Mouse (Mus musculus) midbrain, postnatal 0 days (tissue): ENCODE measurements around the gene Plekhm3. TPM values are rescaled to one million over a fixed set of nuclear protein-coding genes. Genes with fewer than 3 reads are reported as not detected.

Experiments
- ATAC-seq: fragments of 200-750 bp; cut with Nextera tagmentation; 2 replicates; pipeline ENCODE4 v1.8.0; 2017; ENCODE audit warnings: moderate number of reproducible peaks, mild to moderate bottlenecking, moderate TSS enrichment, moderate library complexity; ENCODE audit not compliant: low FRiP score
- DNase-seq: peaks from one replicate; pipeline ENCODE4 v3.0.0-alpha.2; 2015; ENCODE audit warnings: low spot score
- H3K27ac ChIP-seq: fragments of 300-500 bp; sonication (generic); 2 replicates; pipeline ENCODE4 v1.5.1; 2014; ENCODE audit warnings: low read depth, mild to moderate bottlenecking, low read length, mixed read lengths
- H3K27me3 ChIP-seq: fragments of 300-500 bp; sonication (generic); 2 replicates; pipeline ENCODE4 v1.6.1; 2014; ENCODE audit warnings: low read length, control low read depth, mixed read lengths; ENCODE audit not compliant: insufficient read depth
- H3K36me3 ChIP-seq: fragments of 300-500 bp; sonication (generic); 2 replicates; pipeline ENCODE4 v1.6.1; 2014; ENCODE audit warnings: low read length, control low read depth, mixed read lengths; ENCODE audit not compliant: insufficient read depth
- H3K4me1 ChIP-seq: fragments of 300-500 bp; sonication (generic); 2 replicates; pipeline ENCODE4 v1.6.1; 2014; ENCODE audit warnings: mild to moderate bottlenecking, control low read depth, antibody characterized with exemption, low read length, mixed read lengths; ENCODE audit not compliant: insufficient read depth
- H3K4me2 ChIP-seq: fragments of 300-500 bp; sonication (generic); 2 replicates; pipeline ENCODE4 v1.6.1; 2014; ENCODE audit warnings: low read depth, mild to moderate bottlenecking, low read length, mixed read lengths; ENCODE audit not compliant: poor library complexity, severe bottlenecking
- H3K4me3 ChIP-seq: fragments of 300-500 bp; sonication (generic); 2 replicates; pipeline ENCODE4 v1.5.1; 2014; ENCODE audit warnings: low read depth, mild to moderate bottlenecking, low read length, moderate library complexity
- H3K9ac ChIP-seq: fragments of 300-500 bp; sonication (generic); replicated peaks from 2 replicates; pipeline ENCODE4 v1.6.1; 2014; ENCODE audit warnings: mild to moderate bottlenecking, low read length, moderate library complexity, mixed read lengths; ENCODE audit not compliant: poor library complexity, severe bottlenecking
- H3K9me3 ChIP-seq: fragments of 300-500 bp; sonication (generic); 2 replicates; pipeline ENCODE4 v1.6.1; 2016; ENCODE audit warnings: low read length, control low read depth
- CTCF ChIP-seq: IDR thresholded peaks from 2 replicates; pipeline ENCODE4 v1.5.1; 2016; ENCODE audit warnings: antibody characterized with exemption, mild to moderate bottlenecking
- WGBS: fragments of 180-500 bp; shearing (Covaris S2); extraction: QIAGEN DNeasy Blood & Tissue Kit; methylation state at CpG from one replicate; pipeline ENCODE4 v1.1.7; 2014; 5-methylcytosine and 5-hydroxymethylcytosine counted together
- polyA plus RNA-seq: library from polyadenylated mRNA; unstranded; fragments of >200 nt; fragmentation: Nextera tagmentation; extraction: Ambion mirVana; gene quantifications from 2 replicates; pipeline ENCODE4 v1.2.1, GENCODE M21; 2015
- total RNA-seq: library from RNA; depleted of rRNA; stranded (reverse); fragments of >200 nt; gene quantifications from 2 replicates; pipeline ENCODE4 v1.2.3, GENCODE M21; 2014

Plekhm3 gene
- total and polyA plus RNA-seq, 2 experiments from 2014 or later: 5.9 to 14.6 TPM

DNA sequence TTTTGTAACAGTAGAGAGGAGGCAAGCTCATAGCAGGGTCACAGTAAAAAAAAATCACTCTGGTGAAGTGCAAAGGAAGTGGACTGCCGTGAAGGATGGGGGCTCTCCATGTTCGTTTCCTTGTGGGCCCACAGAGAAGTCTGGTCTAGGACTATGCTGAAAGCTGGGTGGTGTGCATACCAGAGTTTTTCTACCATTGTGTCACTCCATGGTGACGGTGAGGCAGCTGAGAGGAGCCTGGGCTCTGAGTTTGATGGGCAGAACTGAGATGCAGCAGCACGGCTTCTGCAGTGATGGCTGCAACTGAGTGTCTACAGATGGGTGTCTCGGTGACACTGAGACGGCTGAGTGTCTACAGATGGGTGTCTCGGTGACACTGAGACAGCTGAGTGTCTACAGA is 108.5 kb downstream of the Plekhm3 start:
- DNase-seq: no peak

DNA sequence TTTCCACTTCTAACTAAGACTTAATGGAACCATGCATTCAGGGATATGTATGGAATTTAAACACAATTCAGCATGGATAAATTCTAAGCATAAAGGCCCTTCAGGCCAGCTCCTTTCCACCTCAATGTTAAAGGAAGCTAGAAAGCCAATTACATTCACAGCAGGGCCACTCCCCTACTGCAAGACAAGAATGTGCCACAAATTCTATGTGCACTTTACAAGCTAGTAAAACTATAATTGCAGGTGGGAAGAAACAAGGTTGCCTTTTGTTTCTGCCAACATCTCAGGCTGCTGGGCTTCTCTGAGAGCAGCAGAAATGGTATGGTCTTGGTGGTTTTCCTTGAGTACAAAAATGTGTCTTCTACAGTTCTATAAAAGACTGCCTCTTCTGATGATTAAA is 109.1 kb downstream of the Plekhm3 start:
- H3K9me3 ChIP-seq: no peaks in the 10 kb centered on the region
- H3K4me3 ChIP-seq: no peak overlapping the region
- H3K9ac ChIP-seq: no peak overlapping the region
- no peaks in the 10 kb centered on the region for H3K27me3 ChIP-seq
- DNase-seq: no peak
- no peak overlapping the region for H3K4me2 ChIP-seq
- no peaks in the 10 kb centered on the region for H3K4me1 ChIP-seq
- no peaks in the 10 kb centered on the region for H3K36me3 ChIP-seq
- no peak overlapping the region for H3K27ac ChIP-seq
- no peak for TF ChIP-seq CTCF
- no peak for ATAC-seq

More for the DNA sequence above, 108.5 kb downstream of the Plekhm3 start:
- no peak for TF ChIP-seq CTCF
- H3K27me3 ChIP-seq: no peaks in the 10 kb centered on the region
- WGBS: 49% methylated on average over 7 of the region's 7 CpGs
- no peaks in the 10 kb centered on the region for H3K4me1 ChIP-seq
- H3K9ac ChIP-seq: no peak overlapping the region
- no peak for ATAC-seq
- no peaks in the 10 kb centered on the region for H3K36me3 ChIP-seq
- H3K4me3 ChIP-seq: no peak overlapping the region
- H3K27ac ChIP-seq: no peak overlapping the region
- H3K4me2 ChIP-seq: no peak overlapping the region
- H3K9me3 ChIP-seq: no peaks in the 10 kb centered on the region

DNA sequence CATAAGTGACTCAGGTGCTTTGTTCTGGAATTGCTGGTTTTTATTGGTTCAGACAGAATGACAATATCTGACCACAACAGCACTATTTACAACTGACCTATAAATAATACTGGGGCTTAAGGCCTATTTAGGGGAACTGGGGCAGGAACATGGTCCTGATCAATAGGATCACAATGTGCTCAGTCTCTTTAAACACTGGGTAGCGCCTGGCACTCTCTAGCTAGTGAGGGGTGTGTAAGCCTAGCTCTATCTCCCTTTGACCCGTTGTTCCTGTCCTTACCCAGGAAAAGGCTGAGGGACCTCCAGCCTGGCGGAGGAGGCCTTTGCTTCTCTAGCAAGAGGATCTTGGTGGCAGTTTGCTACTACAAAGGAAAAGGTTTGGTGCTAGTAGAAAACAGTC is 111.6 kb downstream of the Plekhm3 start:
- Histone ChIP-seq H3K4me2 (no peak overlapping the region), H3K4me3 (no peak overlapping the region), H3K27me3 (no peaks in the 10 kb centered on the region), H3K9me3 (no peaks in the 10 kb centered on the region), H3K4me1 (no peaks in the 10 kb centered on the region), H3K27ac (no peak overlapping the region), H3K9ac (no peak overlapping the region), H3K36me3 (no peaks in the 10 kb centered on the region)
- ATAC-seq (no peak), DNase-seq (no peak)
- WGBS: 82% methylated on average over 3 of the region's 3 CpGs
- no peak for TF ChIP-seq CTCF

DNA sequence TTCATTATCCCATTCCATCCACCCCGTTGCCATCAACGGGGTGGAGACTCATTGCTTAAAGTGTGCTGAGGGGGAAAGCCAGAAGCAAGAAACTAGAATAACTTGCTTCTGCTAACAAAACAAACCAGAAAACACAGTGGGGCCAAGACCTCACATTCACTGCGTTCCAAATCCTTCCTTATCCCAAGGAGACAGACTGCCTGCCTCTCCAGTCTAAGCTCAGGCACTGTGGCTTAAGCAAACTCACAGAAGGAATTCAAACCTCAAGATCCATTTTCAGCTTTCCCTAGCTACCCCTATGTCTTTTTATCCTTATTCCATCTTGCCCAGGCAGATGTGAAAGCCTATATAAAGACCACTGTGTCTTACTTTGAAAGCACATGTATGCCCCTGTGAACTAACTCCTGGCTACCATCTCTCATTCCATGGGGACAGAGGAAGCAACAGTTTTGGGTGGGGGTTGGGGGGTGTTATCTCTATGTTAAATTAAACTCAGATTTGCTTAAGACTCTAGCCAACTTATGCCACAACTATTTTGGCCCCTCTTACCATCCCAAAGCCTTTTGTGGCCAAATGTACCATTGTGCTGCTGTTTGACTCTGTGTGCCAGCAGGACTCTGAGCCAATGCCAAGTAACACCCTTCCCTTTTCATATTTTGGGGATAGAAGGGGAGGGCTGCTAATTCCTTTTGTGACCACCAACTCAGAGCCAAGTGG is 112.6 kb downstream of the Plekhm3 start:
- Histone ChIP-seq H3K36me3 (no peaks in the 10 kb centered on the region), H3K9ac (no peak overlapping the region), H3K4me1 (no peaks in the 10 kb centered on the region), H3K27ac (no peak overlapping the region), H3K4me3 (no peak overlapping the region), H3K4me2 (no peak overlapping the region), H3K9me3 (no peaks in the 10 kb centered on the region), H3K27me3 (no peaks in the 10 kb centered on the region)
- no peak for ATAC-seq
- 72% methylated on average over 3 of the region's 3 CpGs for WGBS
- TF ChIP-seq CTCF: no peak
- no peak for DNase-seq

DNA sequence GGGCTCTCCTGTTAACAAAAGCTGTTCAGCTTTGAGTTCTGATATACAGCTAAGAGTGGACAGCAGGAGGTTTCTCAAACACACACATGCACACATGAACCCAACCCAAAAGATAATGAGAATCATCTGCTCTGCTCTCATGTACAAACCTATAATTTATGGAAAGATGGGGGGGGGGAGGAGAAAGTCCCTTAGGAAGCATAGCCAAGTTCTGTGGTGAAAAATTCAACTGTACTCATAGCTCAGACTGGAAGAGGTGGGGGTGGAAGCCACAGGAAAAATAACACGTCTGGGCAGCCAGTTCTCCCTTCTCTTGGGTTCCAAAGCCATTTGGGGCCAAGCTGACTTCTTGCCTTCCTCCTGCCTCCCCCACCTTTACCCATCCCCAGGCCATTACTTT is 115.7 kb downstream of the Plekhm3 start:
- no peaks in the 10 kb centered on the region for H3K27me3 ChIP-seq
- no peak overlapping the region for H3K4me3 ChIP-seq
- 63% methylated on average over 1 of the region's 1 CpGs for WGBS
- no peak overlapping the region for H3K27ac ChIP-seq
- no peak overlapping the region for H3K4me2 ChIP-seq
- no peak for ATAC-seq
- no peaks in the 10 kb centered on the region for H3K9me3 ChIP-seq
- H3K36me3 ChIP-seq: no peaks in the 10 kb centered on the region
- H3K9ac ChIP-seq: no peak overlapping the region
- no peak for DNase-seq
- no peak for TF ChIP-seq CTCF
- H3K4me1 ChIP-seq: no peaks in the 10 kb centered on the region

DNA sequence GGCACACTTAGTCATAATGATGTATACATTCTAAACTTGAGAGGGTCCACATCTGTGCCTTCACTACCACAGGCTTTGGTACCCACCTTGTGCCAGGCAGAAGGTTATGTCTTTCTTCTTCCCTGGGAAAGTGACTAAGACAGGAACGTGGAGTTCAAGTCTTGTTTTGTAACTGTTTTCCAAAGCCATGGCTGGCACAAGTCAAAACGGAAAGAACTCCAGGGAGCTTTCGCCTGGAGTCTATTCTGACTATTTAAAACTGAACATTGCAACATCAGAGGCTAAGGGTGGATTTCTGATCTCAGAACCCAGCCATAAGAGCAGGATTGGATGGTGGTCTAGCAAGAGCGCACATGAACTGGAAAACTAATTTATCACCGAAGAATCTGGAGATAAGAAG is 120.0 kb downstream of the Plekhm3 start:
- 84% methylated on average over 5 of the region's 5 CpGs for WGBS
- Histone ChIP-seq H3K4me2 (no peak overlapping the region), H3K4me3 (no peak overlapping the region), H3K36me3 (no peaks in the 10 kb centered on the region), H3K27ac (no peak overlapping the region), H3K27me3 (no peaks in the 10 kb centered on the region), H3K9ac (no peak overlapping the region), H3K9me3 (no peaks in the 10 kb centered on the region), H3K4me1 (no peaks in the 10 kb centered on the region)
- DNase-seq (no peak), ATAC-seq (no peak)
- no peak for TF ChIP-seq CTCF
